Mouse (Mus musculus): ENCODE measurements around the gene Xirp2.

DNA sequence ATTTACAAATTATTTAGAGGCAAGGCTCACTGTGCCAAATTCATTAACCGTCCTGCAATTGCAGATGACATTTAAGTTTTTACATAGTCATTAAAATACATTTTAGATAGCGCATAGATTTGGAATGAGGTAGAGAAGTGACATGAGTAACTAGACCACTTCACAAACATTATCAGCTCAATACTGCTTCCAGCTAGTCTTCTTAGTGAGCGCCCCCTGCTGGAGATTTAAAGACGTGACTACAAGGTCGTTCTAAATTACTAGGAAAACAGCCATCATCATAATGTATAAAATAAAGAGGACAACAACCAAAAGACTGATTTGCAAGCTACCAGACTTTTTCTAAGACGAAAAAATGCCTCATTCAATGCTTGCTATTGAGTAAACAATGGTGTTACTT is 32.0 kb downstream of the Xirp2 start:
- TF ChIP-seq CTCF (IDR thresholded peaks at IDR 0.05; ENCODE audit: borderline replicate concordance, insufficient read depth, low read depth, low read length) (no peak), POLR2A (IDR thresholded peaks at IDR 0.05; ENCODE audit: borderline replicate concordance, insufficient read depth, low read length) (no peak)
